Mouse (Mus musculus) C2C12 (cell line): Measurements from ENCODE around the gene Nsmce1.

ENCODE experiments used
- CTCF ChIP-seq: IDR thresholded peaks from one replicate; pipeline ENCODE4 v1.5.1; 2011; ENCODE audit not compliant: control insufficient read depth, insufficient read depth, insufficient read length
- MAX ChIP-seq: IDR thresholded peaks from one replicate; pipeline ENCODE4 v1.6.1; 2011; ENCODE audit warnings: mild to moderate bottlenecking, control low read depth

GRCm38 (mm10) chr7:125482886-125483285 is 8.5 kb downstream of the Nsmce1 start:
- TF ChIP-seq CTCF: no peak
- no peak for TF ChIP-seq MAX
